Mouse (Mus musculus) bone marrow macrophage, adult 2 months (primary cell): ENCODE data around the gene Minos1.

Experiments used
- CTCF ChIP-seq: IDR thresholded peaks from 2 replicates; pipeline ENCODE4 v1.5.1; 2012; ENCODE audit warnings: low read depth, mild to moderate bottlenecking, low read length, moderate library complexity
- POLR2A ChIP-seq: IDR thresholded peaks from 2 replicates; pipeline ENCODE4 v1.6.1; 2012; ENCODE audit warnings: mild to moderate bottlenecking, low read depth, low read length, borderline replicate concordance

GRCm38 (mm10) chr4:139068287-139068686 lies 62.6 kb downstream of the Minos1 start:
- TF ChIP-seq CTCF = no peak
- no peak for TF ChIP-seq POLR2A
